Mouse (Mus musculus): ENCODE measurements around the gene Ccdc146.

Ccdc146 gene

GRCm38 (mm10) chr5:21263202-21264055 is 161.0 kb downstream of the Ccdc146 start:
- DNase-seq, result no peak

- DNase-seq, result no peak
These were observed 163.2 kb downstream of the Ccdc146 start for GRCm38 (mm10) chr5:21261202-21261844.

DNA sequence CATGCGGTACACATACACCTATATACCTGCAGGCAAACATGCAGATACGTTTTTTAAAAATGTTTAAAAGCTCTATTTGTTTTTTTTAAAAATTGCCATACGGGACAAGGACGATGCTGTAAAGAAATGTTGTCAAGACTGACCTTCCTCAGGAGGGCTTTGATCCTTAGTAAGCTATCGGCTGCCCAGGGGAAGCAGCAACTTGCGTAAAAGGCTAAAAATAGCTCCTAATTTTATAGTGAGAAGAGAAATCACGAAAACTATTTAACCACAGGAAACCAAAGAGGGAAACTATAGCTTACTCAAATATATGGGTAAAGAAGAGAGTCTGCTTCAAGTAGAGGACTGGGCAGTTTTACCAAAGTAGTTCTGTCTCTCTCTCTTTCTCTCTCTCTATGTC is 163.7 kb downstream of the Ccdc146 start:
- DNase-seq, result no peak

DNA sequence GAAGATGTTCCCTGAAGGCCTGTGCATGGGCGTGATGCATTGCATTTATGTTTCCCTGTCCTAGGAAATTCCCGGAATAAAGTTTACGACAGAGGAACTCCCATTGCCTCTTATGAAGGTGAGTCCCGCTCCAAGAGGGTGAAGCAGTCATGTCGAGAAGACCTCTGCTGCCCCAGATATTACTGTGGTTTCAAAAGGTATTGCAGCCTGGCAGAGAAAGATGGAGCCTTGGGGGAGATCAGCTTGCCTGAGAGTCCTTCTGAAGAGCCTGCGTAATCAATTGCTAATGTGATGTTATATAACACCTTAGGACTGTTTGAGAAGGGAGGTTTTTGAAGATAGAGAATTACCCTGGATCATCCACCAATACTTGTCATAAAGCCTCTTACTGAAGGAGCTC is 166.7 kb downstream of the Ccdc146 start:
- DNase-seq, result no peak

DNA sequence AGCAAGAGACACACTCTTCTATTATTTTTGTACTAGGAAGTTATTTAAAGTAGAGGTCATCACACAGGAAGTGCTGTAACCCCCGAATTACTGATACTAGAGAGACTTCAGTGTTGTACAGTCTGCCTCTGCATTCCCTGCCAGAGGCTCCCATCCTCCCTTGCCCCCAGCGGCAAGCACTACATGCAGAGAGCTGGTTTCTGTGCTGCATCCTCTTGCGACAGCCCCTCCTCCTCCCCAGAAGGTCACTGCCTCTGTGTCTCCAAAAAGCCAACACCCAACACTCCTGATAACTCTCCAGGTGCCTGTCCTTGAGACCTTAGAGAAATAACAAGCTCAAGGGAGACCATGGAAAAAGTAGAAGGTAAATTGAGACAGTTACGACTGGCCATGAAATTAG is 167.4 kb downstream of the Ccdc146 start:
- peak in 1 of 2 experiments; percentile 18 for DNase-seq

- DNase-seq, result peak; percentile 53 to 58
These were observed 168.8 kb downstream of the Ccdc146 start for GRCm38 (mm10) chr5:21255551-21256132.

DNA sequence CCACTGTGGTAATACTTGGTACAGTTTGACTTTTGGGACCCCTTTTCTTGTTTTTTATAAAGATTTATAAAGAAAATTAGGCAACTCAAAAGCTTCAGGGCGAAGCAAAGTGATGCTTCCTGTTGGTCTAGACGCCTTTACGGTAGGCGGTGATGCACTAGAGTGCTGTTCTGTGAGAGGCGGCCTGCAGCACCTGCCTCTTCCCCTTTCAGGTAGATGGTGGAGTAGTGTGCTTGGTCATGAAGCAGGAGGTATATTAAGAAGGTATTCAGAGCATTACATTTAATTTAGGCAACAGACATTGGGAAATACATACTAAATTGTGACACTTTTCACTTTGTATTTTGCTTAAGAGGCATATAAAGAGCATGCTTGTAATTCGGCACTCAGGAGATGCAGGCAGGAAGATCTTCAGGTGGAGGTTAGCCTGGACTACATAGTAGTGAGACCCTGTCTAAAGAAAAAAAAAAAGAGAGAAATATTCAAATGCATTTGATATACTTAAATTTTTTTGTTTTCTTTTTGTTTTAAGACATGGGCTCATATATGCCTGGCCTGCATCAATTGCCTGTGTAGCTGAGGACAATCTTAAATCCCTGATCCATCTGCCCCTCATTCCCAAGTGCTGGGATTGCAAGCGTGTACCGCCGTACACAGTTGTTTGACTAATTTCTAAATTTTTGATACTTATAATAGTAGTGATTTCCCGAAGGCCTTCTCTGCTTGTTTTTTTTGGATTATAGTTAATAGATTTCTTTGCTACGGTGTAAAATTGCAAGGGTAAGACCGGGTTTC is 169.5 kb downstream of the Ccdc146 start:
- DNase-seq, result no peak

DNA sequence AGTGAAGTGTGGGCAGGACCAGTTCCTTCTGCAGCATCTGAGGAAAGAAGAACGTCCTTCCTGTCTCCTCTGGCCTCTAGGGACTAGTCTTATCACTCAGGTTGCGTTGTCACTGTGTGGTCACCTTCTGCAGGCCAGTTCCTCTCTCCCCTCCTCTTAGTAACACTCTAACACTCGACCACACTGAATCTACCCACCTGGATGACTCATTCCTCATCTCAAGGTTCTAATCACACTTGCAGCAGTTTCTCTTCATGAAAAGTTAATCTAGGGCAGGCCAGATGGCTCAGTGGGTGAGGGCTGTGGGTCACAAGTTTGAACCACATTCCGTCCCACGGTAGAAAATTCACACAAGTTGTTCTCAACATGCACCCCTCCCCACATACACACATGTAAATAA is 175.6 kb downstream of the Ccdc146 start:
- no peak for DNase-seq

DNA sequence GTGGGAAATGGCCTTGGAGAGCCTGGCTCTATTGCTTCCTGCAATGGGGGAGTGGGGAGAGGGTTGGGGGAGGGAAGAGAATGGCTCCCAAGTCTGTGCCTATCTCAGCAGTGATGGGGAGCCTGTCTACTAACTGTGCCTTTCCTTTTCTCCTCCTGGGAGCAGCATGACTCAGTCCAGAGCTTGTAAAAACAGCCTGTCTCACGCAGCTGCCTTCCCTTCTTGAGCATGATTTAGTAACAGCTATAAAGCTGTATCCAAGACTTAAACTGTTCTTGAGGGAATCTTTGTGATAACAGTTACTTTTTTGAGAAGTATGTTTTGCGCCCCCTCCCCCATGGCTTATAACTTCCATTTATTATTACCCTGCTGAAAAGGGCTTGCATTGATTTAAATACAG is 176.6 kb downstream of the Ccdc146 start:
- DNase-seq, result no peak

GRCm38 (mm10) chr5:21246794-21247193 is 177.7 kb downstream of the Ccdc146 start:
- DNase-seq, result no peak

DNA sequence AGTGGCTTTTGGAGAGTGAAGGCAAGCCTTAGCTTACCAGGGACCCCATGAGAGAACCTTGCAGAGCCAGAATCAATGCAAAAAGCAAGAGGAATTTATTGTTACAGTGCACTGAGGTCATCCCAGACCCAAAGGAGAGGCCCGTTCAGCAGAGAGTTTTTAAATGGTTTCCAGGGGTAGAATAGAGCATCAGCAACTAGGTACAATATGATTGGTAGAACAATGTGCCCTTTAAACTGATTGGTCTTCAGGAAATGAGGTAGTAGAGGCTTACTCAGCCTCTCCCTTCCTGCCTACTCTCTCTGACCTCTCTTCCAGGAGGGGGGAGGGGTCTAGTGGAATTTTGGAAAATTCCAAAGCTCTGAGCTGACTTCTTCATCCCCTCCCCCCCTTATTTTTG is 179.2 kb downstream of the Ccdc146 start:
- no peak for DNase-seq

GRCm38 (mm10) chr5:21244575-21244974 is 179.9 kb downstream of the Ccdc146 start:
- no peak for DNase-seq
